Mouse (Mus musculus): Measurements from ENCODE around the gene Duox1. TPM values are rescaled to one million over a fixed set of nuclear protein-coding genes. Genes with fewer than 3 reads are reported as not detected.

The Duox1 gene
- polyA plus RNA-seq, 1 experiment from 2014 or later = 0.31 TPM

- Histone ChIP-seq H3K4me1 (peaks cover 12% of the 10 kb centered on the region), H3K4me3 (no peak overlapping the region), H3K27me3 (no peaks in the 10 kb centered on the region), H3K36me3 (peaks cover 54% of the 10 kb centered on the region), H3K27ac (no peak overlapping the region), H3K9me3 (no peaks in the 10 kb centered on the region), H3K4me2 (no peak overlapping the region), H3K9ac (no peak overlapping the region)
- ATAC-seq (ENCODE audit: insufficient number of reproducible peaks, insufficient read depth, low FRiP score, low TSS enrichment, low read depth) = no peak
- 89% methylated on average over 6 of the region's 6 CpGs for WGBS
These were observed 45.7 kb downstream of the Duox1 start for GRCm38 (mm10) chr2:122361181-122361580.

- H3K4me3 ChIP-seq = no peak overlapping the region
- H3K4me2 ChIP-seq = no peak overlapping the region
- WGBS = 41% methylated on average over 10 of the region's 10 CpGs
- no peak overlapping the region for H3K27ac ChIP-seq
- H3K9ac ChIP-seq = no peak overlapping the region
- no peak for ATAC-seq (ENCODE audit: insufficient number of reproducible peaks, insufficient read depth, low FRiP score, low TSS enrichment, low read depth)
- peaks cover 48% of the 10 kb centered on the region for H3K36me3 ChIP-seq
- peaks cover 20% of the 10 kb centered on the region for H3K4me1 ChIP-seq
- H3K27me3 ChIP-seq = no peaks in the 10 kb centered on the region
- H3K9me3 ChIP-seq = no peaks in the 10 kb centered on the region
These were observed 46.6 kb downstream of the Duox1 start for GRCm38 (mm10) chr2:122361868-122362621.

- 84% methylated on average over 13 of the region's 13 CpGs for WGBS
- no peak for ATAC-seq (ENCODE audit: insufficient number of reproducible peaks, insufficient read depth, low FRiP score, low TSS enrichment, low read depth)
These were observed 47.4 kb downstream of the Duox1 start for GRCm38 (mm10) chr2:122362622-122363523.

GRCm38 (mm10) chr2:122364352-122364944 lies 49.0 kb downstream of the Duox1 start:
- 82% methylated on average over 3 of the region's 3 CpGs for WGBS
- Histone ChIP-seq H3K27ac (no peak overlapping the region), H3K4me3 (no peak overlapping the region), H3K9ac (no peak overlapping the region), H3K27me3 (no peaks in the 10 kb centered on the region), H3K9me3 (no peaks in the 10 kb centered on the region), H3K4me1 (peaks cover 31% of the 10 kb centered on the region), H3K36me3 (peaks cover 26% of the 10 kb centered on the region), H3K4me2 (no peak overlapping the region)
- ATAC-seq (ENCODE audit: insufficient number of reproducible peaks, insufficient read depth, low FRiP score, low TSS enrichment, low read depth) = no peak

More at GRCm38 (mm10) chr2:122362622-122363523, 47.4 kb downstream of the Duox1 start:
- no peaks in the 10 kb centered on the region for H3K9me3 ChIP-seq
- no peak overlapping the region for H3K4me2 ChIP-seq
- no peak overlapping the region for H3K27ac ChIP-seq
- H3K4me1 ChIP-seq = peaks cover 29% of the 10 kb centered on the region
- H3K36me3 ChIP-seq = peaks cover 39% of the 10 kb centered on the region
- no peak overlapping the region for H3K9ac ChIP-seq
- no peaks in the 10 kb centered on the region for H3K27me3 ChIP-seq
- H3K4me3 ChIP-seq = no peak overlapping the region

GRCm38 (mm10) chr2:122365244-122365866 lies 49.9 kb downstream of the Duox1 start:
- Histone ChIP-seq H3K9me3 (no peaks in the 10 kb centered on the region), H3K4me2 (no peak overlapping the region), H3K4me3 (no peak overlapping the region), H3K4me1 (peaks cover 34% of the 10 kb centered on the region), H3K36me3 (peaks cover 21% of the 10 kb centered on the region), H3K9ac (no peak overlapping the region), H3K27ac (no peak overlapping the region), H3K27me3 (peaks cover 5% of the 10 kb centered on the region; the same call in 1 of the 2 replicates)
- WGBS = 87% methylated on average over 10 of the region's 10 CpGs
- ATAC-seq (ENCODE audit: insufficient number of reproducible peaks, insufficient read depth, low FRiP score, low TSS enrichment, low read depth) = no peak

- peak overlapping the region; percentile 80; the same call in 1 of the 2 replicates for H3K4me2 ChIP-seq
- H3K36me3 ChIP-seq = peaks cover 21% of the 10 kb centered on the region
- no peak overlapping the region for H3K4me3 ChIP-seq
- H3K4me1 ChIP-seq = peaks cover 34% of the 10 kb centered on the region
- H3K27me3 ChIP-seq = peaks cover 6% of the 10 kb centered on the region; the same call in 1 of the 2 replicates
- H3K9me3 ChIP-seq = no peaks in the 10 kb centered on the region
- no peak overlapping the region for H3K9ac ChIP-seq
- 90% methylated on average over 3 of the region's 3 CpGs for WGBS
- no peak for ATAC-seq (ENCODE audit: insufficient number of reproducible peaks, insufficient read depth, low FRiP score, low TSS enrichment, low read depth)
- H3K27ac ChIP-seq = no peak overlapping the region; the same call in 1 of the 2 replicates
These were observed 50.6 kb downstream of the Duox1 start for GRCm38 (mm10) chr2:122366039-122366438.

- Histone ChIP-seq H3K4me3 (peak overlapping the region; percentile 87), H3K9me3 (no peaks in the 10 kb centered on the region), H3K27me3 (peaks cover 6% of the 10 kb centered on the region; the same call in 1 of the 2 replicates), H3K4me2 (peak overlapping the region; percentile 80), H3K27ac (no peak overlapping the region), H3K9ac (peak overlapping the region; percentile 90), H3K4me1 (peaks cover 33% of the 10 kb centered on the region), H3K36me3 (peaks cover 21% of the 10 kb centered on the region)
- WGBS = 21% methylated on average over 5 of the region's 5 CpGs
- no peak for ATAC-seq (ENCODE audit: insufficient number of reproducible peaks, insufficient read depth, low FRiP score, low TSS enrichment, low read depth)
These were observed 51.2 kb downstream of the Duox1 start for GRCm38 (mm10) chr2:122366706-122367105.

- peak overlapping the region; percentile 87 for H3K4me3 ChIP-seq
- 20% methylated on average over 4 of the region's 4 CpGs for WGBS
- no peak overlapping the region for H3K27ac ChIP-seq
- peak overlapping the region; percentile 90 for H3K9ac ChIP-seq
- peaks cover 6% of the 10 kb centered on the region; the same call in 1 of the 2 replicates for H3K27me3 ChIP-seq
- peaks cover 21% of the 10 kb centered on the region for H3K36me3 ChIP-seq
- ATAC-seq (ENCODE audit: insufficient number of reproducible peaks, insufficient read depth, low FRiP score, low TSS enrichment, low read depth) = no peak
- H3K4me2 ChIP-seq = peak overlapping the region; percentile 80
- peaks cover 28% of the 10 kb centered on the region for H3K4me1 ChIP-seq
- H3K9me3 ChIP-seq = no peaks in the 10 kb centered on the region
These were observed 51.7 kb downstream of the Duox1 start for GRCm38 (mm10) chr2:122367181-122367580.

- Histone ChIP-seq H3K4me1 (peaks cover 27% of the 10 kb centered on the region), H3K4me3 (peak overlapping the region; percentile 87), H3K36me3 (peaks cover 19% of the 10 kb centered on the region), H3K4me2 (peak overlapping the region; percentile 80), H3K9ac (peak overlapping the region; percentile 90), H3K9me3 (no peaks in the 10 kb centered on the region), H3K27ac (no peak overlapping the region), H3K27me3 (peaks cover 6% of the 10 kb centered on the region; the same call in 1 of the 2 replicates)
- ATAC-seq (ENCODE audit: insufficient number of reproducible peaks, insufficient read depth, low FRiP score, low TSS enrichment, low read depth) = no peak
- 6% methylated on average over 4 of the region's 4 CpGs for WGBS
These were observed 52.2 kb downstream of the Duox1 start for GRCm38 (mm10) chr2:122367701-122368080.

- peak; percentile 49 for ATAC-seq (ENCODE audit: insufficient number of reproducible peaks, insufficient read depth, low FRiP score, low TSS enrichment, low read depth)
- H3K9ac ChIP-seq = peak overlapping the region; percentile 90
- peak overlapping the region; percentile 44; the same call in 1 of the 2 replicates for H3K27ac ChIP-seq
- peaks cover 13% of the 10 kb centered on the region for H3K36me3 ChIP-seq
- peak overlapping the region; percentile 80 for H3K4me2 ChIP-seq
- WGBS = under 1% methylated on average over 41 of the region's 55 CpGs
- H3K9me3 ChIP-seq = no peaks in the 10 kb centered on the region
- peak overlapping the region; percentile 87 for H3K4me3 ChIP-seq
- H3K27me3 ChIP-seq = peaks cover 6% of the 10 kb centered on the region; the same call in 1 of the 2 replicates
- H3K4me1 ChIP-seq = peaks cover 27% of the 10 kb centered on the region
These were observed 52.9 kb downstream of the Duox1 start for GRCm38 (mm10) chr2:122368081-122368971.

All from embryonic facial prominence, embryonic 13.5 days (tissue).